Mouse (Mus musculus) c-Kit-positive CD71-positive TER-119-positive erythroid progenitor cells, embryonic 14.5 days (primary cell): ENCODE measurements around the gene Ssx2ip.
"Not testable (repeated sequence)": the region's sequence is repeated elsewhere in the genome, so short reads cannot be mapped to it uniquely, and the experiment has no call there.

Experiments used
- DNase-seq: peaks from one replicate; pipeline ENCODE4 v3.0.0-alpha.2; 2013; ENCODE audit warnings: low spot score

Ssx2ip gene

GRCm38 (mm10) chr3:146403770-146404169 is 672 bp upstream of the Ssx2ip start:
- DNase-seq, result no peak

DNA sequence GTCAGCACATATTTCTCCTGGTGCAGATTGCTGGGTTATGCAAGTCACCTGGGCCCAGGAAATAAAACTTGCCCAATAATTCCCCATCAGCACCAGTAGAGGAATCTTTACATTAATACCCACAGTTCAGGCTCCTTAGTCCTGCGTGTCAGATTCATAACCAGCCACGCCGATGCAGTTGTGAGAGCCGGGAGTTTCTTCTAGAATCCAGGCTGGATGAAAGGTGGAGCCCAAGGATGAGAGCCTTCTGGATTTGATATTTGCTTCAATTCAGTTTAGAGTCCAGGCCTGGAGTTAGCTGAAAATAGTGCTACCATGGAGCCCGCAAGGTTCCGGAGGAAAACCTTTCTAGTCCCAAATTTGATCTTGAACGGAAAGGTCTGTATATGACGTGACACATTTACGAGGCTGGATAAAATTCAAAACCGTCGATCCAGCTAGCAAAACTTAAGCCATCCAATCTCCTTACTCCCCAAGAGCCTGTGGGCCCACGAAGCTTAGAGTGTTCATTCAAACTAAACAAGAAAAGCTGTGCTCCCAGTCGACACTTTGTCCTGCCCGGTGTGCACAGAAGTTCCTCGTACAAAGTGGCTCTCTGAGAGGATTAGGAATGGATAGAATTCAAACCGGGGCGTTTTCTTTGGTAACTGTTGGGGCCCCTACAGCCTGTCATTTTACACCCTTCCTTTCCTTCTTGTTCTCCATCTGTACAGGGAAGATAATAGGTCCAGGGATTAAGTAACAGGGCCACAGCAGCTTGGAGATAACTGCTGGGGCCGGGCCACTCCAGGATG is 968 bp downstream of the Ssx2ip start:
- DNase-seq, result peak; percentile 86

GRCm38 (mm10) chr3:146406007-146406341 is 1.5 kb downstream of the Ssx2ip start:
- DNase-seq, result no peak

GRCm38 (mm10) chr3:146407086-146407721 is 2.8 kb downstream of the Ssx2ip start:
- DNase-seq, result no peak

- DNase-seq, result no peak
These were observed 5.7 kb downstream of the Ssx2ip start for GRCm38 (mm10) chr3:146410114-146410513.

DNA sequence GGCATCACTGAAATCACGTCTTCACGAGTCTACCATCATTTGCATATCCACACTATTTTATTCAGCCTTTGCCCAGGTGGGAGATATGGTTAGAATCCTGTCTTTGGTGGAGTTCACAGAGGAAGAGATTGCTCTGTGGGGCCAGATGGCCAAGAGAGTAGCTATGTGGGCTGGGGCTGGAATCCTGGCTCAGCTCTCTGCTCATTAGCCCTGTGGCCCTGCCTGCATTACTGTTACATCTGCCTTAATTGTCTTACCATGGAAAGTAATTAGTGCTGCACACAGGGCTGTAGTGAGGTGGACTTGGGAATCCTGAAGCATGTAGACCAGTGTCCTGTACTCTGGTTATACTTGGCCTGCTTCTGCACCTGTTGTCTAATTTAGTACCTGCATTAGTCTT is 7.6 kb downstream of the Ssx2ip start:
- no peak for DNase-seq

GRCm38 (mm10) chr3:146412480-146412879 is 8.0 kb downstream of the Ssx2ip start:
- no peak for DNase-seq

- no peak for DNase-seq
These were observed 8.6 kb downstream of the Ssx2ip start for GRCm38 (mm10) chr3:146413016-146413415.

DNA sequence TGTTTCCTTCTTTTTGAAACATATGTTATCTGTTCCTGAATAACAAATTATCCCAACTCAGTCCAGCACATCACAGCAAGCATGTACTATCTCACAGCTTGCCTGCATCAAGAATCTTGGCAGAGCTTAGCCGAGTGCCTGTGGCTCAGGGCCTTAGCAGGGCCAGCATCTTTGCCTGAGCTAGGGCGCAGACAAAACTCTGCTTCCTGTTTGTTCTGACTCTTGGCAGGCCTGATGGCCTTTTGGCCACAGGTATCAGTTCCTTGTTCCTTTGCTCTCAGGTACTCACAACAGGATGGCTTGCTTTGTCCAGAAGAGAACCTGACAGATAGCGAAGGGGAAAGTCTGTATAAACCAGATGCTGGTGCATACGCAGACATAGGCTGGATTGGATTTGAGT is 9.6 kb downstream of the Ssx2ip start:
- no peak for DNase-seq

DNA sequence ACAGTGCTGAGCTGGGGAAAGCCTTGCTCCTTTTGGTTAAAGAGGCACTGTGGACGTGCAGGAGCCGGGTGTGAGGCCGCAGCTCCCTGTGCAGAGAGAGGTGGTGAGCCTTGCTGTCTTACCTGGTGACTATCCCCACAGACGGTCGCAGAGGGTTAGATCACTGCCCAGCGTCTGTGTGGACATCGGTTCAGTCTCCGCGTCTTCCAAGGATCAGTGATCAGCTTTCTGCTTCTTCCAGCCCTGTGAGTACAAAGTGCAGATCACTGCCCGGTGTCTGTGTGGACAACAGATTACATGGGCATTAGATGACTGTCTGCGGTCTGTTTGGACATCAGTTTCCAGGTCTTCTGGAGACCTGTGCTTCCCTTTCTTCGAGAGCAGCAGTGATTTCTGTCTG is 10.1 kb downstream of the Ssx2ip start:
- no peak for DNase-seq

DNA sequence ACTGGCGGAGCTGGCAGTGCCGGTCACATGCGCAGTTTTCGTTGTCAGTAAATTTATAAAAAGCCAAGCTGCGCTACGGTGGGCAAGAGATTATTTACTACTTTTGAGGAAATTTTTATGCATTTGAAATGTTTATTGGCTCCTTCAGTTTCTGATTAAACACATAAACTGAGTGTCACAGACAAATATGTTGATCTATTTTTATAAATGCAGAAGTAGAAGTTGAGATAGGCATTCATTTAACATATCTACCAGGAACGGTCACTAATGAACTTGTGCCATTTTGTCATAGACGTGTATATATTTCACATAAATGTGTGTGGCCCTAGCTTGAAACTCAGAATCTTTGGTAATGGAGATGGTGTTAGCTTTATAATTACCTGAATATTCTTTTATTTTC is 13.4 kb downstream of the Ssx2ip start:
- DNase-seq, result no peak

GRCm38 (mm10) chr3:146418901-146419300 is 14.5 kb downstream of the Ssx2ip start:
- DNase-seq, result no peak

- DNase-seq, result no peak
These were observed 15.1 kb downstream of the Ssx2ip start for GRCm38 (mm10) chr3:146419534-146419933.

DNA sequence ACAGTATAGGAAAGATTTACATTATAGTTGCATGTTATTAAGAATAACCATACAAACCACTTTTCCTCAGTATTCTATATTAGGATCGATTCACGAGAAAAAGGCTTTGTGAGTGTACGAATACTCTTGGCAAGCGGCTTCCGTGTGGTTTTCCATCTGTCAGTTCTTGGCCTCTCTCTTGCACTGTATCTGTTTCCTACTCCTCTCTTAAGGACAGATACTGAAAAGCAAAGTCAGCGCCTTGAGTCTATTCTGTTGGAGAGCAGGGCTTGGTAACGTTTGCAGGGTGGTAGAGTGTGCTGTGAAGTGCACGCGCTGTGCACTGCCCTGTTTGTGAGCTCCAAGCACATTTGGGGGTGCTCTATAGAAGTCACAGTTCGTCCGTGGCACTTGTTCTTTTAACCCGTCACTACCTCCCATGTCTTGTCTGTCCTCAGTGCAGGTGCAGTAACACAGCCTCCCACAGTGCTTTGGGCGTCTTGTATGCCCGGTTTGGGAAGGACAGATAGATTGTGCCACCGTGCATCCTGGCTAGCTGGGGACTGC is 15.6 kb downstream of the Ssx2ip start:
- no peak for DNase-seq

DNA sequence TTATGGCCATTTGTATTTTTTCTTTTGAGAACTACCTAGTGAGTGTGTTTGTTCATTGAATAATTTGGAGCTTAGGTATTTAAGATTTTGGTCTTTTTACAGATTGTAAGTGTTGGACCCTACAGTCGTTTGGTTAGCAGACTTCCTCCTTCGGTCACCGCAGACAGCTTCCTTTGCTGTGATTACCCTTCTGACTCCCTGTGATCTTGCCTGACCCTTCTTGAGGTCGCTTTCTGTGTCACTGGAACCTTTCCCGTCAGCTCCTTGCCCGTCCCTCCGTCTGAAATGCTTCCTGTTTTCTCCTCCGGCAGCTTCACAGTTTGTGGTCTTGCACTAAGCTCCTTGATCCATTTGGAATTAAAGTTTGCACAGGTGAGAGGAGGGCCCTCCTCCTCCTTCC is 17.3 kb downstream of the Ssx2ip start:
- no peak for DNase-seq

DNA sequence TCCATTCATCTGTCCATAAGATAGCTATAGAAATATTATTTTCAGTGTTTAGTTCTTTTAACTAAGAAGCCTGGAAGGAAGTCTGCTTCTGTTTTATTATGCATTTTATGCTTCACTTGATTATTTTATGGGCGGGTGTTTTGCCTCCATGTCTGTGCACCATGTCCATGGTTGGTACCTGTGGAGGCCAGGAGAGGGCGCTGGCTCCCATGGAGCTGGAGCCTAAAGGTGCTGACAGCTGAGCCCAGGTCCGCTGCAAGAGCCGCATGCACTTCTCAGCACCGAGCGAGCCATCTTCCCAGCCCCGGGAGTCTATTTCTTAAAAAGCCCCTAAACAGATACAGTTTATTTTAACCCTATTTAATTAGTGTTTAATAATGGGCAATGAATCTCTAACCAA is 19.3 kb downstream of the Ssx2ip start:
- DNase-seq, result no peak

- DNase-seq, result no peak
These were observed 20.0 kb downstream of the Ssx2ip start for GRCm38 (mm10) chr3:146424306-146424900.

GRCm38 (mm10) chr3:146425902-146426301 is 21.5 kb downstream of the Ssx2ip start:
- DNase-seq, result no peak

DNA sequence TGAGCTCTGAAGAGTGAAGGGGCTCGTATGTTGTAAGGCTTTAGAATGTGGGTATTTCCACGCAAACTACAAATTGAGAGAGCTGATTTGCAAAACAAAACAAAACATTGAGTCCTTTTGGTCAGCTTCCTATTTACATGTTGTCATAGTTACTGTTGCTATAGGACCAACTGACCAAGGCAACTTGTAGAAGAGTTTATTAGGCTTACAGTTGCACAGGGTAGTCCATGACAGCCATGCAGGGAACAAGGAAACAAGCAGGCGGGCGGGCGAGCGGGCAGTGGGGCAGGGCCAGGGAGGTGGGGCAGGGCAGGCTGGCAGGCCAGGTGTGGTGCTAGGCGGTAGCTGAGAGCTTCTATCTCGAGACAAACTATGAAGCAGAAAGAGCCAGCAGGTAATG is 22.0 kb downstream of the Ssx2ip start:
- DNase-seq, result no peak

- DNase-seq, result not testable (repeated sequence)
These were observed 28.6 kb downstream of the Ssx2ip start for GRCm38 (mm10) chr3:146433063-146433462.

DNA sequence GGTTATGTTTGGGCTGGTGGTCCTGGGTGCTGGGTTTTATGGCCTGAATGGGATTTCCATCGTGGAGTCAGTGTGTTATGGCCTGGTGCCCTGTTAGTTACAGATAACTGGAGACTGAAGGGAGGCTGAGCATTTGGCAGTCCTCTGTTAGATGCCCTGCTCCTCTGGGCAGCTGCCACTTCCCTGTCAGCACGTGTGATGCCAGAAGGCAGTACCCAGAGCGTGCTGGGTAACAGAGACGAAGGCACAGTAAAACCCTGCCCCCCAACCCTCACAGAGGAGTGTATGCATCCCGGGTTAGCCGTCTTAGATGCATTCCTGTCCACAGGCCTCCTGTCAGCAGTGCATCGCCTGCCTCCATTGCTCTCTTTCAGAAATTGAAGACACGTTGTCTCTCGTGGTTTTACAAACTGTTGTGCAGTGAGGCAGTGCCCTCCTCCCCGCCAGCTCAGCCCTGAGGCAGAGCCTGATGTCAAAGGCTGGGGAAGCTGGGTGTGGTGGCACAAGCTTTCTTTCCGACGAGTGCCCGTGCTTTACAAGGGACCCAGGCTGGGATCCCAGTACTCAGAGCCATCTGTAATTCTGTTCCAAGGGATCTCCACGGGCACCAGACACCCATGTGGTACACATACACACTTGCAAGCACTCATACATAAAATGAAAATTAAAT is 29.4 kb downstream of the Ssx2ip start:
- no peak for DNase-seq

- no peak for DNase-seq
These were observed 30.2 kb downstream of the Ssx2ip start for GRCm38 (mm10) chr3:146434686-146435085.

DNA sequence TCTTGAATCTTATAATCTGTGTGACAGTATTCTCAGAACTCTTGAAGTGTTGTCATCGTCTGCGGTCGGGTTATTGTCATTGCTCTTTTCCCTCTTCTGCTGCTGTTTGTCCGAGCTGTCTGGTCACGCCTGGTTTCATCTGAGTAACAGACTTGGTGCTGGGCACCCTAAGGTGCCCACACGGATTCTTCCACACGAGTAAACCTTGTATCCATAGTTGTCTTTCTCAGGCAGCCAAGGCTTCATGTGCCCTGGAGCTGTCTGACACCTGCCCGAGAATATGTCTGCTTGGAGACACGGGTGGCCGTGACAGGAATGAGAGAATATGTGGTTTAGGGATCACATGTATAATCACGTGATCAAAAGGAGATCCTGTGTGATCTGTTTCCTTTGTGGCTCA is 31.1 kb downstream of the Ssx2ip start:
- DNase-seq, result no peak
